Mouse (Mus musculus) heart, postnatal 0 days (tissue): ENCODE results near the gene Tpcn2. TPM values are rescaled to one million over a fixed set of nuclear protein-coding genes. Genes with fewer than 3 reads are reported as not detected.

ENCODE experiments used
- ATAC-seq: fragments of 200-750 bp; cut with Nextera tagmentation; 2 replicates; pipeline ENCODE4 v1.8.0; 2017; ENCODE audit warnings: low read depth, moderate number of reproducible peaks, moderate library complexity; ENCODE audit not compliant: insufficient read depth
- DNase-seq: peaks from one replicate; pipeline ENCODE4 v3.0.0-alpha.2; 2016; ENCODE audit warnings: low spot score
- H3K27ac ChIP-seq: fragments of 300-500 bp; sonication (generic); 2 replicates; pipeline ENCODE4 v1.5.1; 2014; ENCODE audit warnings: low read depth, mild to moderate bottlenecking
- H3K27me3 ChIP-seq: fragments of 300-500 bp; sonication (generic); 2 replicates; pipeline ENCODE4 v1.6.1; 2014; ENCODE audit warnings: low read length, mixed read lengths; ENCODE audit not compliant: control insufficient read depth, insufficient read depth
- H3K36me3 ChIP-seq: fragments of 300-500 bp; sonication (generic); replicated peaks from 2 replicates; pipeline ENCODE4 v1.6.1; 2014; ENCODE audit warnings: low read length, mixed read lengths; ENCODE audit not compliant: control insufficient read depth, insufficient read depth
- H3K4me1 ChIP-seq: fragments of 300-500 bp; sonication (generic); 2 replicates; pipeline ENCODE4 v1.6.1; 2014; ENCODE audit warnings: antibody characterized with exemption; ENCODE audit not compliant: control insufficient read depth, insufficient read depth
- H3K4me2 ChIP-seq: fragments of 300-500 bp; sonication (generic); 2 replicates; pipeline ENCODE4 v1.6.1; 2014; ENCODE audit warnings: low read depth, mild to moderate bottlenecking, low read length, moderate library complexity
- H3K4me3 ChIP-seq: fragments of 300-500 bp; sonication (generic); 2 replicates; pipeline ENCODE4 v1.5.1; 2014; ENCODE audit warnings: low read depth, low read length
- H3K9ac ChIP-seq: fragments of 300-500 bp; sonication (generic); replicated peaks from 2 replicates; pipeline ENCODE4 v1.6.1; 2014; ENCODE audit warnings: low read depth, low read length, mixed read lengths
- H3K9me3 ChIP-seq: fragments of 300-500 bp; sonication (generic); replicated peaks from 2 replicates; pipeline ENCODE4 v1.6.1; 2016; ENCODE audit warnings: low read length; ENCODE audit not compliant: control insufficient read depth
- CTCF ChIP-seq: IDR thresholded peaks from 2 replicates; pipeline ENCODE4 v1.5.1; 2016; ENCODE audit warnings: antibody characterized with exemption, control low read depth, low read depth
- EP300 ChIP-seq: IDR thresholded peaks from 2 replicates; pipeline ENCODE4 v1.6.1; 2016; ENCODE audit warnings: antibody characterized with exemption, low read depth
- WGBS: fragments of 180-500 bp; shearing (Covaris S2); extraction: QIAGEN DNeasy Blood & Tissue Kit; methylation state at CpG from one replicate; pipeline ENCODE4 v1.1.7; 2014; 5-methylcytosine and 5-hydroxymethylcytosine counted together
- polyA plus RNA-seq: library from polyadenylated mRNA; unstranded; fragments of >200 nt; fragmentation: Nextera tagmentation; extraction: Ambion mirVana; gene quantifications from 2 replicates; pipeline ENCODE4 v1.2.1, GENCODE M21; 2015
- total RNA-seq: library from RNA; depleted of rRNA; stranded (reverse); fragments of >200 nt; gene quantifications from 2 replicates; pipeline ENCODE4 v1.2.3, GENCODE M21; 2014; ENCODE audit warnings: low replicate concordance

Gene Tpcn2
- total and polyA plus RNA-seq, 2 experiments from 2014 or later, result 2.7 to 6.1 TPM

DNA sequence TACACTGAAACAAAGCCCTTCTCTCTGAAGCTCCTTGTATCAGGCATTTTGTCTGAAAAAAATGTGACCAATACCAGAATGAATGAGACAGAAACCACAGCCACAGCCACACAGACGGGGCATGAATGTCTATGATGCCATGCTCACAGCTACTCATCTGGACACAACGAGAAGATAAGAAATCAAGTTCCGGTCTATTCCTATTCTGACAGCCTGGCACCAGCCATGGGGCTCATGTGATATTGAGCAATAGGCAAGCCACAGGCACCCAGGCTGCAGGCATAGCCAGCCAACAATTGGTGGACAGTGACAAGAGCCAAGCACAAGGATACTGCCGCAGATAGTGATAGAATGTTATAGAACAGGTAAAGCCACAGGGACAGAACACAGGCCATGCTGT, 68.3 kb downstream of the Tpcn2 start:
- TF ChIP-seq EP300 (no peak), CTCF (no peak)
- DNase-seq (no peak), ATAC-seq (no peak)
- H3K9me3 ChIP-seq, result no peaks in the 10 kb centered on the region
- no peaks in the 10 kb centered on the region for H3K27me3 ChIP-seq
- H3K4me2 ChIP-seq, result no peak overlapping the region
- H3K9ac ChIP-seq, result no peak overlapping the region
- H3K4me1 ChIP-seq, result 0 out of 2 replicates have a peak, but pooled peaks cover 8% of the 10 kb centered on the region
- 42% methylated on average over 4 of the region's 4 CpGs for WGBS
- H3K36me3 ChIP-seq, result no peaks in the 10 kb centered on the region
- H3K4me3 ChIP-seq, result no peak overlapping the region
- no peak overlapping the region for H3K27ac ChIP-seq

DNA sequence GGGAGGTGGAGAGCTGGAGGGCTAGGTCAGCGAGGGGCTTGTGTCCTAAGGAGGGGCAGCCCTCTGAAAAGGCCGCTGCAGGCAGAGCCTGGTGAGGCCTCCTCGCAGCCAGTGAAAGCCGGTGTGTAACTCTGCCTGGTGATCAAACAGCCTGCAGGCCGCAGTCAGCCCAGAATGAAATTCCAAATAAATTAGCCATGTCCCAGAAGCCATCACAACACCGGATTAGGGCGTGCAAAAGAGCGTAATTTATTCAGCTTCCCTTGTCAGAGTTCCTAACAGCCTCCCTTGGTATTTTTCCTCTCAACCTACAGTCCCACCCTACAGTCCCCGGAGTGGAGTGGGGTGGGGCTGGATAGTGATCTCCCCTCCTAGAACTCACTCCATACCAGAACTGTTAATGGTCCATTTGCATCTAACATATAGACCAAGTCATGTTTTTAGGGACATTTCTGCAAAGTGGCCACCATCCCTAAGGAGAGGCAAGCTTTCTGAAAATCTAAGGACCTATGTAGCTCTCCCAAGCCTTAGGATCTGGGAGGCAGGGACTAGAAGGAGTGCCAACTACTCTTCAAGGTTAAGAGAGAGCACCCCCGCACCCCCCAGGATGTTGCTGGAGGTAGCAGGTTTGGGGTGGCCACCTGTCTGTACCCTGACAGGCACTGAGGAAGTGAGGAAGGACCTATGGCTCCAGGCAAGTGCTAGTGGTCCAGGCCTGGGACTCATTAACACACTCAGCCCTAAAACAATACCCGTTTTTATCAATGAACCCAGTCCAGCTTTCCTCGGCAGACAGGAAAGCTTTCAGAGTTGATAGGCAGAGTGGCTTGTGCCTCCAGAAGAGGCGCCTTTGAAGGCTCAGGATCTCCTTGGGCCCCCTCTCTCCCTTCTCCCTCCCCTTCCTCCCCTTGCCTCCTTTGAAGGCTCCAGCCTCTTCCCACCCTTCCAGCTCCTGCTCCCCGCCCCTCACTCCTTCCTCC, 71.8 kb downstream of the Tpcn2 start:
- H3K36me3 ChIP-seq, result no peaks in the 10 kb centered on the region
- DNase-seq (no peak), ATAC-seq (no peak)
- no peak overlapping the region for H3K27ac ChIP-seq
- WGBS, result 46% methylated on average over 14 of the region's 14 CpGs
- no peak overlapping the region for H3K4me2 ChIP-seq
- H3K9ac ChIP-seq, result no peak overlapping the region
- no peaks in the 10 kb centered on the region for H3K9me3 ChIP-seq
- H3K27me3 ChIP-seq, result no peaks in the 10 kb centered on the region
- TF ChIP-seq CTCF, result no peak
- H3K4me1 ChIP-seq, result peaks cover 14% of the 10 kb centered on the region; the same call in 1 of the 2 replicates
- no peak overlapping the region for H3K4me3 ChIP-seq

DNA sequence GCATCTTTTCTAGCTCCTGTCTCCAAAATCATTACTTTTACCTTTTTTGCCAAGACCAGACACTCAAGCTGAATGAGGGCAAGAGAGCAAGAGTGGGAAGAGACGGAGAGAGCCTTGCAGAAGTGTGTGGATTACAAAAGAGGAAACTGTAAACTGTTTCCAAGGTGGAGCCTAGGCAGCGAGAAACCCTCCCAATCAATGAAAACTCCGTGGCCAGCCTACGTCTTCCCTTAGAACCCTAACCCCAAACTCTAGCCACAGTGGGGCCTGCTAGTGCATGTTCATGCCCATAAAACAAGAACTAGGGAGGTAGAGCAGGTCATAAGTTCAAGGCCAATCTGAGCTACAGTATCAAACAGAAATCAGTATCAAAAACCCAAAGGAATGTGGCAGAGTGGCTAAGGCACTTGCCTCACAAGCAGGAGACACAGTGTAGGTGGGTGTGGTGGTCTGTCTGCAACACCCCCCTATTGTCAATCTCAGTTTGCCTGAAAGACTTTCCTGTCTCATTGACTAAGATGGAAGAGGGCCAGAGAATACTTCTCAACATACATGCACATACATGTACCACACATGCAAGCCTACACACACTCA, 73.2 kb downstream of the Tpcn2 start:
- Histone ChIP-seq H3K4me3 (no peak overlapping the region), H3K36me3 (no peaks in the 10 kb centered on the region), H3K27ac (no peak overlapping the region), H3K4me2 (no peak overlapping the region), H3K4me1 (peaks cover 20% of the 10 kb centered on the region), H3K9me3 (no peaks in the 10 kb centered on the region), H3K9ac (no peak overlapping the region), H3K27me3 (no peaks in the 10 kb centered on the region)
- WGBS, result 88% methylated on average over 4 of the region's 4 CpGs
- TF ChIP-seq EP300 (no peak), CTCF (no peak)
- no peak for DNase-seq
- ATAC-seq, result no peak

DNA sequence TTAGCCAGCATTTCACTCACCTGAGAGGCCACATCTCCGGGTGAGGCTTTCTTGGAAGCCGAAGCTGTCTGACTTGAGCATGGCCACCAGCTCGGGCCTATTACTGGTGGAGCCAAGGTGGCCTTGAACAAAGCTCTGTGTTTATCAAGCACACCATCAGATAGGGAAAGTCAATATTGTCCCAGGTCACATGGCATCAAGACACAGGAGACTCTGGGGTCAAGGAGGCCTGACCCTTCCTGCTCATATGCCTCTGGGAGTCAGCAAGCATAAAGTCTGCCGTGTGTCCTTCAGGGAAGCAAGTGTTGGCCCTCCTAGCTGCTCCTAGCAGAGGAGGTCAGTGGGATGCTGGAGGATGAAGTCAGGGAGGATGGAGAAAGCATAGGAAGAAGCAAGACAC, 75.8 kb downstream of the Tpcn2 start, which contains the start of gene 1810010D01Rik:
TSS of gene 1810010D01Rik (minus strand) at position 114 of the 400 bp plus-strand sequence.
- ATAC-seq, result no peak
- 0 out of 2 replicates have a peak within 1 kb of the TSS, but pooled peaks have one; percentile 19 for H3K9ac ChIP-seq
- H3K4me3 ChIP-seq, result no peak within 1 kb of the TSS
- H3K27me3 ChIP-seq, result no peaks in the 10 kb centered on the region
- no peak within 1 kb of the TSS for H3K4me2 ChIP-seq
- 85% methylated on average over 4 of the region's 4 CpGs for WGBS
- H3K4me1 ChIP-seq, result peaks cover 19% of the 10 kb centered on the region
- H3K27ac ChIP-seq, result peak within 1 kb of the TSS; percentile 88
- TF ChIP-seq EP300 (no peak), CTCF (no peak)
- DNase-seq, result no peak
- H3K9me3 ChIP-seq, result no peaks in the 10 kb centered on the region
- no peaks in the 10 kb centered on the region for H3K36me3 ChIP-seq

DNA sequence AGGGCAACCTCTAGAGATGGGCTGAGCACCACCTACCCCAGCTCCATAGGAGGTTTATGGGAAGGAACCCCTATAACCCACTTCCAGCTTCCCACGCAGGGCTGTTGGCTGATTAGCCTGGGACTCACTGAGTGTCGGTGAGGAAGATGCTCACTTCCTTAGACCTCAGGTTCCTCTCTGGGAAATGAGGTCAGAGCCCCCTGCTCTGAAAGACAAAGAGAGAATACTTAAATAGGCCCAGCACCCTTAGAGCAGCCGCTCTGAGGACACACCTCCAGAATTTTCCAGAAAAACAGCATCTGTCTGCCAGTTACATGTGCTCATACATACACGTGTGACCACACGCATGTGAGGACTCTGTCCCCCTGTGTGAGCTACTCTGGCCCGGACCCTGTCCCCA, 77.0 kb downstream of the Tpcn2 start:
- TF ChIP-seq EP300 (no peak), CTCF (no peak)
- peaks cover 19% of the 10 kb centered on the region for H3K4me1 ChIP-seq
- H3K27me3 ChIP-seq, result no peaks in the 10 kb centered on the region
- H3K36me3 ChIP-seq, result no peaks in the 10 kb centered on the region
- H3K4me3 ChIP-seq, result no peak overlapping the region; the same call in 1 of the 2 replicates
- H3K4me2 ChIP-seq, result peak overlapping the region; percentile 48
- ATAC-seq, result peak; percentile 8; the same call in 1 of the 2 replicates
- H3K27ac ChIP-seq, result peak overlapping the region; percentile 88
- WGBS, result 81% methylated on average over 6 of the region's 6 CpGs
- H3K9ac ChIP-seq, result peak overlapping the region; percentile 62; the same call in 1 of the 2 replicates
- DNase-seq, result no peak
- no peaks in the 10 kb centered on the region for H3K9me3 ChIP-seq
